Mouse (Mus musculus) thymus, adult 2 months (tissue): ENCODE data around the gene Ttll8.

Experiments
- CTCF ChIP-seq: fragments of 200-500 bp; IDR thresholded peaks from 2 replicates; pipeline ENCODE4 v1.5.1; 2012; ENCODE audit warnings: mild to moderate bottlenecking, control low read depth, low read length, moderate library complexity, borderline replicate concordance; ENCODE audit not compliant: control insufficient read depth, poor library complexity, insufficient read depth; ENCODE audit errors: extremely low read depth
- POLR2A ChIP-seq: fragments of 200-500 bp; IDR thresholded peaks from 2 replicates; pipeline ENCODE4 v1.6.1; 2012; ENCODE audit warnings: mild to moderate bottlenecking, low read length, control low read depth, moderate library complexity; ENCODE audit not compliant: control insufficient read depth, poor library complexity, insufficient read depth; ENCODE audit errors: extremely low read depth

DNA sequence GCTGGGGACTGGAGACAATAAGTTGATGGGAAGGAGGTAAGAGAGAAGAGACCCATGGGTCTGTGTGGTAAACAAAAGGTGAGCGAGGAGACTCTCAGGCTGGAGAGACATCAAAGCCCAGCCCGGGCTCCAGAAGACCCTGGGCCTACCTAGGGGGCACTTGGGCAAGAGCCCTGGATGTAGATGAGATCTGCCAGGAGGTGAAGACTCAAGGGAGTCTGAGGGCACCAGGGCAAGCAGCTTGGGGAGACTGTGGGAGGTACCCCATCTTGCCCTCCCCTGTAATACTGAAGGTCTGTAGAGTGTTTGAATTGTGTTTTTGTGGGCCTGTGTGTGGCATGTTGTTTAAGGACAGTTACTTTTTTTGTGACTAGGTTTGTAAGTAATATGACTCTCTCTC, 95.5 kb downstream of the Ttll8 start:
- TF ChIP-seq CTCF (no peak), POLR2A (no peak)
